Mouse (Mus musculus): ENCODE data around the gene Olfr1357. TPM values are rescaled to one million over a fixed set of nuclear protein-coding genes. Genes with fewer than 3 reads are reported as not detected.

Olfr1357 gene
- total and polyA plus RNA-seq, 3 experiments, result not detected

- H3K36me3 ChIP-seq (ENCODE audit: control insufficient read depth, insufficient read depth, low read length), result no peaks in the 10 kb centered on the region
These were observed 31.8 kb downstream of the Olfr1357 start for GRCm38 (mm10) chr10:78586026-78586425.

GRCm38 (mm10) chr10:78585606-78586005 lies 32.3 kb downstream of the Olfr1357 start:
- H3K79me2 ChIP-seq (replicated peaks; ENCODE audit: control insufficient read depth, insufficient read depth, low read length), result no peaks in the 10 kb centered on the region; the same call in 1 of the 2 replicates
- WGBS, result 79% methylated on average over 22 of the region's 22 CpGs
- no peaks in the 10 kb centered on the region for H3K4me1 ChIP-seq (ENCODE audit: control insufficient read depth, insufficient read depth, low read length)
- DNase-seq, result no peak
- H3K4me3 ChIP-seq, result no peak overlapping the region
- no peak overlapping the region for H3K27ac ChIP-seq
- intact Hi-C loops (cut with DNase I), result no loop called here
- no peak overlapping the region for H3K9ac ChIP-seq (ENCODE audit: low read depth, low read length)
- no peaks in the 10 kb centered on the region for H3K36me3 ChIP-seq (ENCODE audit: control insufficient read depth, insufficient read depth, low read length)
- no peaks in the 10 kb centered on the region for H3K27me3 ChIP-seq (ENCODE audit: control insufficient read depth, insufficient read depth, low read length)
- TF ChIP-seq POLR2A (IDR thresholded peaks at IDR 0.05; ENCODE audit: insufficient read depth, low read depth, low read length) (no peak), EP300 (IDR thresholded peaks at IDR 0.05; ENCODE audit: insufficient read depth, low read depth, low read length) (no peak), CTCF (IDR thresholded peaks at IDR 0.05) (no peak)

More at GRCm38 (mm10) chr10:78586026-78586425, 31.8 kb downstream of the Olfr1357 start:
- Histone ChIP-seq H3K4me3 (no peak overlapping the region), H3K4me1 (ENCODE audit: control insufficient read depth, insufficient read depth, low read length) (no peaks in the 10 kb centered on the region), H3K9ac (ENCODE audit: low read depth, low read length) (no peak overlapping the region), H3K79me2 (replicated peaks; ENCODE audit: control insufficient read depth, insufficient read depth, low read length) (no peaks in the 10 kb centered on the region; the same call in 1 of the 2 replicates), H3K27me3 (ENCODE audit: control insufficient read depth, insufficient read depth, low read length) (no peaks in the 10 kb centered on the region), H3K27ac (no peak overlapping the region)
- intact Hi-C loops (cut with DNase I), result no loop called here
- no peak for DNase-seq
- 91% methylated on average over 13 of the region's 13 CpGs for WGBS
- no peak for TF ChIP-seq POLR2A (IDR thresholded peaks at IDR 0.05; ENCODE audit: insufficient read depth, low read depth, low read length)
- no peak for TF ChIP-seq EP300 (IDR thresholded peaks at IDR 0.05; ENCODE audit: insufficient read depth, low read depth, low read length)
- no peak for TF ChIP-seq CTCF (IDR thresholded peaks at IDR 0.05)

- no peaks in the 10 kb centered on the region; the same call in 1 of the 2 replicates for H3K79me2 ChIP-seq (replicated peaks; ENCODE audit: control insufficient read depth, insufficient read depth, low read length)
- intact Hi-C loops (cut with DNase I), result no loop called here
- no peaks in the 10 kb centered on the region for H3K4me1 ChIP-seq (ENCODE audit: control insufficient read depth, insufficient read depth, low read length)
- no peak for DNase-seq
- 84% methylated on average over 1 of the region's 1 CpGs for WGBS
- H3K27me3 ChIP-seq (ENCODE audit: control insufficient read depth, insufficient read depth, low read length), result no peaks in the 10 kb centered on the region
- H3K27ac ChIP-seq, result no peak overlapping the region
- no peaks in the 10 kb centered on the region for H3K36me3 ChIP-seq (ENCODE audit: control insufficient read depth, insufficient read depth, low read length)
- TF ChIP-seq CTCF (IDR thresholded peaks at IDR 0.05), result no peak
- no peak for TF ChIP-seq POLR2A (IDR thresholded peaks at IDR 0.05; ENCODE audit: insufficient read depth, low read depth, low read length)
- no peak for TF ChIP-seq EP300 (IDR thresholded peaks at IDR 0.05; ENCODE audit: insufficient read depth, low read depth, low read length)
- H3K4me3 ChIP-seq, result no peak overlapping the region
- no peak overlapping the region for H3K9ac ChIP-seq (ENCODE audit: low read depth, low read length)
These were observed 32.9 kb downstream of the Olfr1357 start for GRCm38 (mm10) chr10:78584996-78585395.

GRCm38 (mm10) chr10:78583939-78584338 lies 33.9 kb downstream of the Olfr1357 start:
- TF ChIP-seq EP300 (IDR thresholded peaks at IDR 0.05; ENCODE audit: insufficient read depth, low read depth, low read length) (no peak), CTCF (IDR thresholded peaks at IDR 0.05) (no peak), POLR2A (IDR thresholded peaks at IDR 0.05; ENCODE audit: insufficient read depth, low read depth, low read length) (no peak)
- WGBS, result 48% methylated on average over 3 of the region's 3 CpGs
- intact Hi-C loops (cut with DNase I), result no loop called here
- no peaks in the 10 kb centered on the region for H3K36me3 ChIP-seq (ENCODE audit: control insufficient read depth, insufficient read depth, low read length)
- no peak overlapping the region for H3K27ac ChIP-seq
- H3K4me1 ChIP-seq (ENCODE audit: control insufficient read depth, insufficient read depth, low read length), result no peaks in the 10 kb centered on the region
- H3K27me3 ChIP-seq (ENCODE audit: control insufficient read depth, insufficient read depth, low read length), result no peaks in the 10 kb centered on the region
- no peak overlapping the region for H3K9ac ChIP-seq (ENCODE audit: low read depth, low read length)
- no peaks in the 10 kb centered on the region for H3K79me2 ChIP-seq (replicated peaks; ENCODE audit: control insufficient read depth, insufficient read depth, low read length)
- DNase-seq, result no peak
- H3K4me3 ChIP-seq, result no peak overlapping the region

- Histone ChIP-seq H3K36me3 (ENCODE audit: control insufficient read depth, insufficient read depth, low read length) (no peaks in the 10 kb centered on the region), H3K9ac (ENCODE audit: low read depth, low read length) (no peak overlapping the region)
- no peak for TF ChIP-seq EP300 (IDR thresholded peaks at IDR 0.05; ENCODE audit: insufficient read depth, low read depth, low read length)
- no peak for TF ChIP-seq POLR2A (IDR thresholded peaks at IDR 0.05; ENCODE audit: insufficient read depth, low read depth, low read length)
- no peak for TF ChIP-seq CTCF (IDR thresholded peaks at IDR 0.05)
These were observed 34.5 kb downstream of the Olfr1357 start for GRCm38 (mm10) chr10:78583347-78583746.

GRCm38 (mm10) chr10:78581121-78581520 lies 36.8 kb downstream of the Olfr1357 start:
- Histone ChIP-seq H3K79me2 (replicated peaks; ENCODE audit: control insufficient read depth, insufficient read depth, low read length) (no peaks in the 10 kb centered on the region), H3K36me3 (ENCODE audit: control insufficient read depth, insufficient read depth, low read length) (no peaks in the 10 kb centered on the region), H3K4me3 (no peak overlapping the region), H3K27ac (no peak overlapping the region), H3K9ac (ENCODE audit: low read depth, low read length) (no peak overlapping the region), H3K27me3 (ENCODE audit: control insufficient read depth, insufficient read depth, low read length) (no peaks in the 10 kb centered on the region), H3K4me1 (ENCODE audit: control insufficient read depth, insufficient read depth, low read length) (no peaks in the 10 kb centered on the region)
- no peak for DNase-seq
- 88% methylated on average over 7 of the region's 7 CpGs for WGBS
- intact Hi-C loops (cut with DNase I), result no loop called here
- TF ChIP-seq CTCF (IDR thresholded peaks at IDR 0.05) (no peak), POLR2A (IDR thresholded peaks at IDR 0.05; ENCODE audit: insufficient read depth, low read depth, low read length) (no peak), EP300 (IDR thresholded peaks at IDR 0.05; ENCODE audit: insufficient read depth, low read depth, low read length) (no peak)

More at GRCm38 (mm10) chr10:78583347-78583746, 34.5 kb downstream of the Olfr1357 start:
- 60% methylated on average over 9 of the region's 9 CpGs for WGBS
- H3K27me3 ChIP-seq (ENCODE audit: control insufficient read depth, insufficient read depth, low read length), result no peaks in the 10 kb centered on the region
- H3K4me3 ChIP-seq, result no peak overlapping the region
- H3K79me2 ChIP-seq (replicated peaks; ENCODE audit: control insufficient read depth, insufficient read depth, low read length), result no peaks in the 10 kb centered on the region
- no peak for DNase-seq
- no peaks in the 10 kb centered on the region for H3K4me1 ChIP-seq (ENCODE audit: control insufficient read depth, insufficient read depth, low read length)
- H3K27ac ChIP-seq, result no peak overlapping the region
- intact Hi-C loops (cut with DNase I), result no loop called here

All from heart, adult 2 months (tissue).